Mouse (Mus musculus) left cerebral cortex, adult 9 months (tissue): ENCODE measurements around the gene Xpnpep3.

Experiments
- DNase-seq, 2 experiments: peaks; one replicate each; pipeline ENCODE4 v3.0.0; 2022; ENCODE audit warnings: low spot score in 2 of 2

Gene Xpnpep3

GRCm38 (mm10) chr15:81399638-81400315, at the start of gene Xpnpep3, which contains the start of gene St13:
Gene Xpnpep3, plus strand, starts transcription at chr15:81400138.
Gene St13, minus strand, starts transcription at chr15:81400077.
- peak; percentile 91 to 96 for DNase-seq

GRCm38 (mm10) chr15:81350401-81350800, 49.5 kb upstream of the Xpnpep3 start:
- no peak for DNase-seq

- no peak for DNase-seq
Observed at GRCm38 (mm10) chr15:81352638-81353037, 47.3 kb upstream of the Xpnpep3 start.

- DNase-seq, result peak in 1 of 2 experiments; percentile 23
Observed at GRCm38 (mm10) chr15:81355146-81355761, 44.7 kb upstream of the Xpnpep3 start.

GRCm38 (mm10) chr15:81356946-81357345, 43.0 kb upstream of the Xpnpep3 start:
- no peak for DNase-seq

GRCm38 (mm10) chr15:81358943-81359342, 41.0 kb upstream of the Xpnpep3 start:
- DNase-seq, result no peak

GRCm38 (mm10) chr15:81359421-81359820, 40.5 kb upstream of the Xpnpep3 start:
- DNase-seq, result no peak

GRCm38 (mm10) chr15:81360345-81361021, 39.5 kb upstream of the Xpnpep3 start, which contains the start of gene Slc25a17:
Gene Slc25a17, minus strand, starts transcription at chr15:81360812.
- DNase-seq, result peak; percentile 81 to 94

GRCm38 (mm10) chr15:81361022-81361404, 38.9 kb upstream of the Xpnpep3 start:
- no peak for DNase-seq

- no peak for DNase-seq
Observed at GRCm38 (mm10) chr15:81361417-81362015, 38.4 kb upstream of the Xpnpep3 start.

- no peak for DNase-seq
Observed at GRCm38 (mm10) chr15:81362501-81362900, 37.4 kb upstream of the Xpnpep3 start.

- no peak for DNase-seq
Observed at GRCm38 (mm10) chr15:81364271-81364670, 35.7 kb upstream of the Xpnpep3 start.

- DNase-seq, result no peak
Observed at GRCm38 (mm10) chr15:81365246-81365645, 34.7 kb upstream of the Xpnpep3 start.

- no peak for DNase-seq
Observed at GRCm38 (mm10) chr15:81366241-81366640, 33.7 kb upstream of the Xpnpep3 start.

GRCm38 (mm10) chr15:81368601-81369000, 31.3 kb upstream of the Xpnpep3 start:
- DNase-seq, result no peak

- no peak for DNase-seq
Observed at GRCm38 (mm10) chr15:81370356-81370755, 29.6 kb upstream of the Xpnpep3 start.

- DNase-seq, result no peak
Observed at GRCm38 (mm10) chr15:81374621-81375020, 25.3 kb upstream of the Xpnpep3 start.

GRCm38 (mm10) chr15:81378845-81379244, 21.1 kb upstream of the Xpnpep3 start:
- no peak for DNase-seq

GRCm38 (mm10) chr15:81386327-81386726, 13.6 kb upstream of the Xpnpep3 start:
- no peak for DNase-seq

- peak in 1 of 2 experiments; percentile 40 for DNase-seq
Observed at GRCm38 (mm10) chr15:81392997-81393396, 6.9 kb upstream of the Xpnpep3 start.

- no peak for DNase-seq
Observed at GRCm38 (mm10) chr15:81394211-81394915, 5.6 kb upstream of the Xpnpep3 start.

- DNase-seq, result no peak
Observed at GRCm38 (mm10) chr15:81398189-81398588, 1.7 kb upstream of the Xpnpep3 start.
